Mouse (Mus musculus) heart, embryonic 14.5 days (tissue): ENCODE data around the gene Fam189a1. TPM values are rescaled to one million over a fixed set of nuclear protein-coding genes. Genes with fewer than 3 reads are reported as not detected.

ENCODE experiments used
- ATAC-seq: fragments of 200-750 bp; cut with Nextera tagmentation; 2 replicates; pipeline ENCODE4 v1.8.0; 2017; ENCODE audit warnings: low read depth, moderate TSS enrichment; ENCODE audit not compliant: insufficient number of reproducible peaks, insufficient read depth, low FRiP score
- H3K27ac ChIP-seq, 2 experiments: fragments of 200-500 bp in 1 of 2; fragments of 300-500 bp in 1 of 2; sonication (generic) in 1 of 2; replicated peaks in 1 of 2; 2 replicates each; pipeline ENCODE4 v1.5.1; 2012 to 2014; ENCODE audit warnings: low read depth in 2 of 2, low read length in 2 of 2, control low read depth in 1 of 2, mild to moderate bottlenecking in 1 of 2, mixed read lengths in 1 of 2; ENCODE audit not compliant: control insufficient read depth in 1 of 2, insufficient read depth in 1 of 2
- H3K27me3 ChIP-seq: fragments of 300-500 bp; sonication (generic); 2 replicates; pipeline ENCODE4 v1.6.1; 2014; ENCODE audit warnings: mild to moderate bottlenecking, low read length, control low read depth; ENCODE audit not compliant: control insufficient read depth, insufficient read depth
- H3K36me3 ChIP-seq: fragments of 300-500 bp; sonication (generic); 2 replicates; pipeline ENCODE4 v1.6.1; 2014; ENCODE audit warnings: mild to moderate bottlenecking, control low read depth, low read length, mixed read lengths; ENCODE audit not compliant: control insufficient read depth, insufficient read depth
- H3K4me1 ChIP-seq, 2 experiments: fragments of 200-500 bp in 1 of 2; fragments of 300-500 bp in 1 of 2; sonication (generic) in 1 of 2; 2 replicates each; pipeline ENCODE4 v1.6.1; 2012 to 2014; ENCODE audit warnings: low read length in 2 of 2, control low read depth in 1 of 2, mixed read lengths in 1 of 2; ENCODE audit not compliant: control insufficient read depth in 2 of 2, insufficient read depth in 2 of 2
- H3K4me2 ChIP-seq: fragments of 300-500 bp; sonication (generic); 2 replicates; pipeline ENCODE4 v1.6.1; 2014; ENCODE audit warnings: mild to moderate bottlenecking, low read length
- H3K4me3 ChIP-seq, 2 experiments: fragments of 200-500 bp in 1 of 2; fragments of 300-500 bp in 1 of 2; sonication (generic) in 1 of 2; 2 replicates each; pipeline ENCODE4 v1.5.1; 2012 to 2014; ENCODE audit warnings: low read length in 2 of 2, mild to moderate bottlenecking in 2 of 2, control low read depth in 1 of 2, low read depth in 1 of 2, moderate library complexity in 1 of 2; ENCODE audit not compliant: control insufficient read depth in 1 of 2, insufficient read depth in 1 of 2
- H3K9ac ChIP-seq: fragments of 300-500 bp; sonication (generic); 2 replicates; pipeline ENCODE4 v1.6.1; 2014; ENCODE audit warnings: mild to moderate bottlenecking, low read length
- H3K9me3 ChIP-seq: fragments of 300-500 bp; sonication (generic); 2 replicates; pipeline ENCODE4 v1.6.1; 2016; ENCODE audit warnings: low read length, control low read depth; ENCODE audit not compliant: control insufficient read depth
- WGBS: fragments of 180-500 bp; shearing (Covaris S2); extraction: QIAGEN DNeasy Blood & Tissue Kit; methylation state at CpG from one replicate; pipeline ENCODE4 v1.1.7; 2014; 5-methylcytosine and 5-hydroxymethylcytosine counted together
- polyA plus RNA-seq: library from polyadenylated mRNA; unstranded; fragments of >200 nt; fragmentation: Nextera tagmentation; extraction: Ambion mirVana; gene quantifications from 2 replicates; pipeline ENCODE4 v1.2.1, GENCODE M21; 2014

Fam189a1 gene
- polyA plus RNA-seq, 1 experiment from 2014 or later = 0.77 TPM

- no peak for ATAC-seq
- Histone ChIP-seq H3K4me3 (peak overlapping the region in 1 of 2 experiments; percentile 30; a peak in 1 of 4 replicates), H3K4me2 (peak overlapping the region; percentile 69), H3K9me3 (no peaks in the 10 kb centered on the region), H3K9ac (no peak overlapping the region), H3K27ac (no peak overlapping the region), H3K36me3 (no peaks in the 10 kb centered on the region), H3K27me3 (no peaks in the 10 kb centered on the region), H3K4me1 (peaks cover 3 to 8% of the 10 kb centered on the region in 2 experiments; a peak in 1 of 4 replicates)
- WGBS = 70% methylated on average over 1 of the region's 1 CpGs
These were observed 315.8 kb downstream of the Fam189a1 start for GRCm38 (mm10) chr7:64840576-64840895.

- WGBS = 2% methylated on average over 21 of the region's 21 CpGs
- Histone ChIP-seq H3K4me1 (peaks cover 3 to 8% of the 10 kb centered on the region in 2 experiments; a peak in 1 of 4 replicates), H3K27ac (no peak overlapping the region), H3K36me3 (no peaks in the 10 kb centered on the region), H3K4me2 (peak overlapping the region; percentile 69), H3K27me3 (no peaks in the 10 kb centered on the region), H3K9ac (peak overlapping the region; percentile 54; the same call in 1 of the 2 replicates), H3K4me3 (peak overlapping the region; percentile 30 to 36), H3K9me3 (no peaks in the 10 kb centered on the region)
- peak; percentile 57; the same call in 1 of the 2 replicates for ATAC-seq
These were observed 316.4 kb downstream of the Fam189a1 start for GRCm38 (mm10) chr7:64839801-64840575.

GRCm38 (mm10) chr7:64839281-64839680 lies 317.1 kb downstream of the Fam189a1 start:
- Histone ChIP-seq H3K36me3 (no peaks in the 10 kb centered on the region), H3K4me1 (peaks cover 3 to 8% of the 10 kb centered on the region in 2 experiments; a peak in 1 of 4 replicates), H3K9ac (no peak overlapping the region), H3K27me3 (no peaks in the 10 kb centered on the region), H3K4me2 (no peak overlapping the region), H3K9me3 (no peaks in the 10 kb centered on the region), H3K4me3 (no peak overlapping the region), H3K27ac (no peak overlapping the region)
- ATAC-seq = no peak
- 58% methylated on average over 2 of the region's 2 CpGs for WGBS

GRCm38 (mm10) chr7:64830214-64830995 lies 326.0 kb downstream of the Fam189a1 start:
- Histone ChIP-seq H3K9ac (no peak overlapping the region), H3K27me3 (no peaks in the 10 kb centered on the region), H3K9me3 (peaks cover 6% of the 10 kb centered on the region; the same call in 1 of the 2 replicates), H3K36me3 (no peaks in the 10 kb centered on the region), H3K4me3 (no peak overlapping the region), H3K4me2 (no peak overlapping the region), H3K27ac (no peak overlapping the region), H3K4me1 (no peaks in the 10 kb centered on the region)
- 39% methylated on average over 5 of the region's 5 CpGs for WGBS
- ATAC-seq = no peak

GRCm38 (mm10) chr7:64821081-64821480 lies 335.3 kb downstream of the Fam189a1 start:
- H3K4me1 ChIP-seq = no peaks in the 10 kb centered on the region
- no peak overlapping the region for H3K27ac ChIP-seq
- no peaks in the 10 kb centered on the region for H3K9me3 ChIP-seq
- H3K27me3 ChIP-seq = no peaks in the 10 kb centered on the region
- no peak overlapping the region for H3K4me3 ChIP-seq
- no peak overlapping the region for H3K9ac ChIP-seq
- no peaks in the 10 kb centered on the region for H3K36me3 ChIP-seq
- ATAC-seq = no peak
- no peak overlapping the region for H3K4me2 ChIP-seq
- WGBS = 79% methylated on average over 5 of the region's 5 CpGs

- 83% methylated on average over 9 of the region's 9 CpGs for WGBS
- Histone ChIP-seq H3K27ac (no peak overlapping the region), H3K4me1 (no peaks in the 10 kb centered on the region), H3K9ac (no peak overlapping the region), H3K4me3 (no peak overlapping the region), H3K36me3 (no peaks in the 10 kb centered on the region), H3K9me3 (no peaks in the 10 kb centered on the region), H3K27me3 (no peaks in the 10 kb centered on the region), H3K4me2 (no peak overlapping the region)
- no peak for ATAC-seq
These were observed 336.7 kb downstream of the Fam189a1 start for GRCm38 (mm10) chr7:64819683-64820082.

- H3K9me3 ChIP-seq = no peaks in the 10 kb centered on the region
- H3K27me3 ChIP-seq = no peaks in the 10 kb centered on the region
- 63% methylated on average over 6 of the region's 6 CpGs for WGBS
- H3K4me2 ChIP-seq = no peak overlapping the region
- H3K4me3 ChIP-seq = no peak overlapping the region
- H3K27ac ChIP-seq = no peak overlapping the region
- no peaks in the 10 kb centered on the region for H3K36me3 ChIP-seq
- no peak for ATAC-seq
- H3K9ac ChIP-seq = no peak overlapping the region
- no peaks in the 10 kb centered on the region for H3K4me1 ChIP-seq
These were observed 347.5 kb downstream of the Fam189a1 start for GRCm38 (mm10) chr7:64808876-64809275.
